Mouse (Mus musculus) kidney, postnatal 25 days (tissue): ENCODE measurements around the gene Iapp.
"Not testable (repeated sequence)": the region's sequence is repeated elsewhere in the genome, so short reads cannot be mapped to it uniquely, and the experiment has no call there.

ENCODE experiments used
- DNase-seq, 2 experiments: peaks; one replicate each; pipeline ENCODE4 v3.0.0; 2021; ENCODE audit warnings: mixed read lengths in 2 of 2

Gene Iapp

GRCm38 (mm10) chr6:142298098-142298497 lies at the start of gene Iapp:
Gene Iapp, plus strand, starts transcription at chr6:142298423.
- no peak for DNase-seq

- not testable (repeated sequence) for DNase-seq
Measured at GRCm38 (mm10) chr6:142250738-142251307, 47.4 kb upstream of the Iapp start.

DNA sequence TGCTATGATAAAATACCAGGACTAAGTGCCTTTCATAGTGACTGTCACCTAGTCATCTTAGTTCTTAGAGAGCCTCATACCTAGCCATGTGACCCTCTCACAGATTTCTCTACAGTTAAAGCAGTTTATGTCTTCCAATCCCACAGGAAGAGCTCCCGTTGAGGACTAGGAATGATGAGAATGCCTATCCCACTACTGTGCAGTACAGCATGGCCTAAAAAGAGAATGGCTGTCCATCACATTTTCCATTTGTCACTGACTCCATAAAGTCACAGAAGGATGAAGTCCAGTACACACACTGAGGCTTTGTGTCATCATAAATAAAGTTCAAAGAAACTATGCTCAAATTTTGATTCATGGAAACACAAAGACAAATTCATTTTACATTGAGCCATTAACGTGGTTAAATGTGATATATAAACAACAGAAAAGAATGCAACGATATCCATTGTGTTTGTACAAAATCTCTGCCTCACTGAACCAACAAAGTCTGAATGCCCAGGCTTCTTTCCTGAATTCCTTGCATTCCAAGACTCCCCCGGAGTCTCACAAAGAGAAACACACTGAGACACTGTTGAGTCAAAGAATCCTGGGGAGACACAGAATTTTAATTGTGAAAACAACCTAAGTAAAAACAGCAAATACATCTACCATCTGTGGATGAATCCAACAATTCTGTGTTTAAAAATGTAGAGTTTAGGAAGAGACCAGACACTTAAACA lies 22.3 kb upstream of the Iapp start:
- DNase-seq: no peak

DNA sequence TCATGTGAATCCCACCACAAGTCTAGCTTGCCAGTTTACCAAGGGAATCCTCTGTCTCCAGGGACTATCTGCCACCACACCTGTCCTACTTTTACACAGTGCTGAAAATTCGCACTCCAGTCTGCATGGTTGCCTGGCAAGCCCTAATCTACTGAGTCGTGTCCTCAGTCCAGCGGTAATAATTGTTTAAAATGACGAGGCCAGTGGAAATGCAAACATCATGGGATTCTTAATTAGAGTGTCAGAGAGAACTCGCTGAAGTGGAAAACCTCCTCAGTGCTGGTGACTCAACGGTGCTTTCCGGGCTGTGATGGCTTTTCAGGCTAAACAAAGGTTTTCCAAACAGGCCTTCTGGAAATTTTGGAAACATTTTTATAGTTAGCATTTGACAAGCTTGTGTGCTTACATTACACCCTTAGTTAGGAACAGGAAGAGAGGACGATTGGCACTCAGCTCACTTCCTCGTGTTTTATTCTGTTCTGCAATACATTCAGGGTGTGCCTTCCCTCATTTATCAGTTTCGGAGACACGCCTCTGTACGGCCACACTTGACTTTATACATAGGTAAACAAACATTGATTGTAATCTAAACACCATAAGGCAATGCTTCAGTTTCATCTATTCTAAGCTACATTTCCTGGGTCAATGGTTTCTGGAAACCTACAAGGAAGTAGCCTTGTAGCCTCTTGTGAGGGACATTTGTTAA lies 8.7 kb upstream of the Iapp start:
- DNase-seq: no peak

- no peak for DNase-seq
Measured at GRCm38 (mm10) chr6:142305076-142305475, 6.9 kb downstream of the Iapp start.

- no peak for DNase-seq
Measured at GRCm38 (mm10) chr6:142314285-142314684, 16.1 kb downstream of the Iapp start.

GRCm38 (mm10) chr6:142317106-142317505 lies 18.9 kb downstream of the Iapp start:
- DNase-seq: no peak

- no peak for DNase-seq
Measured at GRCm38 (mm10) chr6:142322881-142323280, 24.7 kb downstream of the Iapp start, which contains the start of gene Slco1a5. Gene Slco1a5, minus strand, starts transcription at chr6:142322981.

GRCm38 (mm10) chr6:142326598-142326997 lies 28.4 kb downstream of the Iapp start:
- DNase-seq: no peak

DNA sequence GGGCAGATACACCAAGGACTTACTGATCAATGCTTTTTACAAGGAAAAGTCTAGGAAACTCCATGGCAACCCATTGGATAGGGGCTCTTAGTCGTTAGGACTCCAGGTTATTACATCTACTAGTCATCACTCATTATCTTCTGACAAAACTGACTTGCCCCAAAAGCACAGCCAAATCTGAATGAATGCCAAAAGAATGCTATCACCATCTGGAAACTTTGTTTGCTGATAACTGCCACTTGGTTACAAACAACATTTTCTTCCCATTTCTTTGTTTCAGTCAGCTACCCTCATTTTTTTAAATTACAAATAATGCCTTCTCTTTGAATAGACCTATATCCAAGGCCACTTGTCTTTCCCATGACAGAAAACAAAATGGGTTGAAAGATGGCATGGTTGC lies 31.0 kb downstream of the Iapp start:
- DNase-seq: no peak

- DNase-seq: no peak
Measured at GRCm38 (mm10) chr6:142338961-142339360, 40.7 kb downstream of the Iapp start.

DNA sequence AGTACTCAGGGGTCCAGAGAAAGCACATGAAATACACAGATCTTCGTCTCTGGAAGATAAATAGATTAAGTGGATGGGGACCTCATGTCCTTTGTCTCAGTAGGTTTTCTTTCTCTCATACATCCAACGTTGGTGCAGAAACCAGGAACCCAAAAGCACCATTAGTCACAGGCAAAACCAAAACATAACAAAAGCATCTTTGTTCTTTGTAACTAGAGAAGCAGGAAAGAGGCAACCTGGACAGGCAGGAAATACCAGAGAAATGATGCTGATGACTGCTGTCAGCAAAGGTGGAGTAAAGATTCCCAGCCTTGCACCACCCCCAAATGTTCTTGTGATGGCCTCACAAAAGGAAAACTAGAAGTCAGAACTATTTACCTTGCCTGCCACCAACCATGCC lies 41.4 kb downstream of the Iapp start:
- DNase-seq: no peak

GRCm38 (mm10) chr6:142343561-142343960 lies 45.3 kb downstream of the Iapp start:
- DNase-seq: peak in 1 of 2 experiments; percentile 69

DNA sequence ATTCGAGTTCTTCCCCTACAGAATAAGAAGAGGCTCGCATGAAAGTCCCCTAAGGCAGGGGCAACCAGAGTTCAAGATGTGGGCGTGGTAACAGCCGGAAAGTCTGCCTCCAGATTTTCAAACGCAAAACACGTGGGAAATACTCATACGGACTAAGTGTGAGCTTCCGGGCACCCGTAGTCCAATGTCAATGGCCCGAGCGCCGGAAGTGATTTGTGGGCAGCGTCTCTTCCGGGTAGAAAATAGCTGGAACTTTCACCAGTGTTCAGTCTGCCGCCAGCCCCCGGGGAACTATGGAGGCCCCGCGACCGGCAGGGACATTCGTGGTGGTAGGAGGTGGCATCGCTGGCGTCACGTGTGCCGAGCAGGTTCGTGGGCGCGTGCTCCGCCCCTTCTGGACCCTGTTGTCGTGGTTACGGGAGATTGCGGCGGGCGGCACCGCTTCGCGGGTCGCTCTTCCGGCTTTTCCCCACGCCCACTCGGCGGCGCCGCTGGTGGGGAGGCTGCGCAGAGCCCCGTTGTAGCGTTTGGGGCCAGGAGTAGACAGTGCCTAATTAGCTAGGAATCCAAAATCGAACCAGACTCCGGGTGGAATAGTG lies 47.3 kb downstream of the Iapp start, which contains the start of gene Pyroxd1:
Pyroxd1 (plus strand) TSS at position 215 of the 599 bp plus-strand sequence.
- peak; percentile 90 to 93 for DNase-seq

DNA sequence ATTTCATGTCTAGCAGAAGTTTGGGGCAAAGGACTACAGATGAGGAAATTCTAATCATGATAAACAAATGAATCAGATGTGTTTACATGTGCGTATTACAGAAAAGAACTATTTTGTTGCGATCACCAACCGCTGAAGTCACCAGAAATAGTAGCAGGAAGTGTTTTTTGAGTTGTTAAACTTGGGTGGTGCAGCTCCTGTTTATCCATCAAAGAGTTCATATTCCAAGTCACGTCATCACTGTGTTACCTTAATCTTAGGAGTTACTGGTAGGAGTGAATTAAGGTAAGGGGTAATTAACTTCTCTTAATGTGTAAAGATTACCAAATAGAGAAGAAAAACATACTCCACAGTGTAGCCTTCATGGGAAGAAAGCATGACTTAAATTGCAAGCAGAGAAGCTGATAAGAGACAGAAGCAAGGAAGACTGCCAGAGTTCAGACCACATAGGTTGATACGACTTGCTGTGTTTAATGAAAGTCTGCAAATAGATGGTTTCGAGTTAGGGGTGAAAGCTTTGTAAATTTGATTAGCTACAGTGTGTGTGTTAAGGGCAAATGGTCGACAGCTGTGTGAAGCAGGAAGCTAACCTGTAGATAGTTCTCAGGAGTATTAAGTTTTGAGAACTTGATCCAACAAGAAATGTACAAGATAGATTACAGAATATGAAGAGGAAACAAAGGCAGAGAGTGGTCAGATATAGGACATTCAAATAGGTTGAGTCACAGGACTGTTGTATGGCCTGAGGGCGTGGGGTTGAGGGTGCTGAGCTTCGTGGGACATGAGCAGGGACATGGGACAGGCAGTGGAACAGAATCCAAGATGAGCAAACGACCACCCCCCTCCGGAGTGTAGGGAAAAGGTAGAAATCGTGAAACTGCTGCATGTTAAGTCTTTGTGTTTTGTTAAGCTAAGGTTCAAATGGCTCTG lies 48.2 kb downstream of the Iapp start:
- DNase-seq: no peak

DNA sequence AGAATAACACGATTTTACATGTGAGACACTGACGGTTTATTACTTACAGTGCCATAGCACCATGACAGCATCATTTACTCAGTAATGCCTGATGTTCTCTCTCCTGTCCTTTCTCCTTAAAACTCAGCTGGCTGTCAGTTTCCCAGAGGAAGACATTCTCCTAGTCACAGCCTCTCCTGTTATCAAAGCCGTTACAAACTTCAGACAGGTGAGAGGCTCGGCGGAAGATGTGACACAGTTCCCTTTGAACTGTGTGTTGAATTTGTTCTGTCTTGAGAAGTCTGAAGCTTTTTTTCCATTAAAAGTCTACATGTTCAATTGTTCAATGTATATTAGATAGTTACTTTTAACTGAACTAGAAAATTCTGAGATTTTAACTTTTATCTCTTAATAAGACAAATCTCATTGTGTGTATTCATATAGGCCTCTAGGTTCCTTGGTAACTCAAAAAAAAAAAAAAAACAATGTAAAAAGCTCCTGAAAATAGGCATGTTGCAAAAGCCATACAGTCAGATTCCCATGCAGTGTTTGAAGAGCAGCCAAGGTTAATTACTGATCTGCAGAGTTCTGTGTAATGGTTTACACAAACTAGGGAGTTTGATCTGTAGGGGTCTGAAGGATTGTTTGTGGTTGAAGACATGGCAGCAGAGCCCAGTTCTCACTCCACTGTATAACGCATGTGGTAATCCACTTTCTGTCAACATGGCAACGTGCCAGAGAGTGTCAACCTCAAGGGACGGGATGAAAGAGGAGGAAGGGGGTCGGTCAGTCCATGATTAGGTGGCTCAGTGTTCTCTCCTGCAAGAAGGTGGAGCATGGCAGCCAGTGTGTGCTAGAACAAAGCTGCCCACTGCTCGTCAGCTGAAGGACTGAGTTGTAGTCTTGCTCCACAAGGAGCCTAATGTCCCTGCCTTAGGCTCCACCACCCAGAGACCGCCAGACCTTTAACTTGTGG lies 49.5 kb downstream of the Iapp start:
- DNase-seq: peak; percentile 44 to 46

- not testable (repeated sequence) for DNase-seq
Measured at GRCm38 (mm10) chr6:142352099-142352498, 53.9 kb downstream of the Iapp start.
